Mouse (Mus musculus): ENCODE results near the gene Gm17581. TPM values are rescaled to one million over a fixed set of nuclear protein-coding genes. Genes with fewer than 3 reads are reported as not detected.
"Not testable (repeated sequence)": the region's sequence is repeated elsewhere in the genome, so short reads cannot be mapped to it uniquely, and the experiment has no call there.

Gene Gm17581
- total RNA-seq, 2 experiments from 2014 or later, result not detected

GRCm38 (mm10) chr2:155743351-155743750 lies 7.7 kb upstream of the Gm17581 start:
- intact Hi-C loops (cut with DNase I), result no loop called here
- DNase-seq (ENCODE audit: low spot score in 2 of 2), result no peak

DNA sequence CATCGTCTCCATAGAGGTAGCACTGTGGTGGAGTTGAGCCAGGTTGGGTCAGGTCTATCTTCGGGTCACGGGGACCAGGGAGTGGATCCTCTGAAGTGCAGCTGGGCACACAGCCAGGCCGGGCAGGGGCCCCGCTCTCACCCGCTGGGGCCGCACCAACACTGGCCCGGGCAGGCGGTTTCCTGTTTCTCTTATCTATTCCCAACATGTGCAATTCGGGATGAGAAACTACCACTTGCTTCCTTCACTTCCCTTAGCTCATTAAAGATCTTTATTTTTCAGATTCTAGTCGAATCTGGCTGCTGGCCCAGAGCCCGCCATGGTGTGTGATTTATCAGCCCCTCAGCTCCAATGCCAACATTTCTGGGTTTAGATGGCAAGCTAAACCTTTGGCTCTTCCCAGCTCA lies 7.3 kb upstream of the Gm17581 start:
- intact Hi-C loops (cut with DNase I), result no loop called here
- DNase-seq (ENCODE audit: low spot score in 2 of 2), result no peak

GRCm38 (mm10) chr2:155742211-155742610 lies 6.5 kb upstream of the Gm17581 start:
- intact Hi-C loops (cut with DNase I), result no loop called here
- no peak for DNase-seq (ENCODE audit: low spot score in 2 of 2)

DNA sequence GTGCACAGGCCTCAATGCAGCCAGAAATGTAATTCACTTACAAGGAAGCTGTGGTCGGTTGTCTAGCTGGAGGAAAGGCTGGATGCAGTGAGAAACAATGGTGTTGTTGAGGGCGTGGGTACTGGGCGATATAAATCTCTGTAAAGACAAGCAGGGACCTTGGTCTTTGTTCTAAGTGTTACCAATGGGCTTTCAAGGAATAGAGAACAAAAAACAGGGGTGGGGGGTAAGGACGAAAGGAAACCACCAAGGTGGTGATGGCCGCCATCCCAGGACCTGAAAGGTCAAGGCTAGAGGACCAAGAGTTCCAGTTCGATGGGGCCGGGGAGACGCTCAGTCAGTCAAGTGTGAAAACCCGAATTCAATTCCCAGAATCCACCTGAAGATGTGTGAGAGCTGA lies 2.1 kb upstream of the Gm17581 start:
- intact Hi-C loops (cut with DNase I), result no loop called here

GRCm38 (mm10) chr2:155736936-155737335 lies 1.3 kb upstream of the Gm17581 start:
- no peak for DNase-seq (ENCODE audit: low spot score in 2 of 2)
- intact Hi-C loops (cut with DNase I), result no loop called here

More for the DNA sequence above, 2.1 kb upstream of the Gm17581 start:
- DNase-seq (ENCODE audit: low spot score in 2 of 2), result no peak

DNA sequence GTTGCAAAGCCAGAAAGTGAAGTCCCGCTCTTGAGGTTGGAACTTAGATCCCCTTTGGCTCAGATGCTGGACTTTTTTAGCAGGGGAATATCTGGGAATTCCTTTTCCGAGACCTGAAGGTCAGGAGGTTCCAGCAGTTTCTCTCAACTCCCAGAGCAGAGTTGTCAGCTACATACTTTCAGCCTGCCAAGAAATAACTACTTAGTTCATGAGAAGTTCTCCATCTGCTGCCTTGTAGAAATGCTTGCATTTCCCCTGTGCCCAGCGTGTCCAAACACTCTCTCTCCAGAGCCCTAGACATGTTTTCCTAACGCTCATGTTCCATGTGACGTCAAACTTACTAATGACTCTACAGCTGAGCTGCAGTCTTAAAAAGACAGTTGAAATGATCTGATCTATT lies 586 bp downstream of the Gm17581 start:
- DNase-seq (ENCODE audit: low spot score in 2 of 2), result no peak
- intact Hi-C loops (cut with DNase I), result no loop called here

GRCm38 (mm10) chr2:155729158-155729645 lies 6.5 kb downstream of the Gm17581 start, which contains the start of gene Edem2:
Gene Edem2 (minus strand): TSS chr2:155729475.
- peak; percentile 89 to 90 for DNase-seq (ENCODE audit: low spot score in 2 of 2)
- intact Hi-C loops (cut with DNase I), result no loop called here

- intact Hi-C loops (cut with DNase I), result no loop called here
- DNase-seq (ENCODE audit: low spot score in 2 of 2), result no peak
Observed at GRCm38 (mm10) chr2:155728742-155729141, 6.9 kb downstream of the Gm17581 start.

GRCm38 (mm10) chr2:155727764-155728395 lies 7.8 kb downstream of the Gm17581 start:
- intact Hi-C loops (cut with DNase I), result no loop called here
- DNase-seq (ENCODE audit: low spot score in 2 of 2), result no peak

DNA sequence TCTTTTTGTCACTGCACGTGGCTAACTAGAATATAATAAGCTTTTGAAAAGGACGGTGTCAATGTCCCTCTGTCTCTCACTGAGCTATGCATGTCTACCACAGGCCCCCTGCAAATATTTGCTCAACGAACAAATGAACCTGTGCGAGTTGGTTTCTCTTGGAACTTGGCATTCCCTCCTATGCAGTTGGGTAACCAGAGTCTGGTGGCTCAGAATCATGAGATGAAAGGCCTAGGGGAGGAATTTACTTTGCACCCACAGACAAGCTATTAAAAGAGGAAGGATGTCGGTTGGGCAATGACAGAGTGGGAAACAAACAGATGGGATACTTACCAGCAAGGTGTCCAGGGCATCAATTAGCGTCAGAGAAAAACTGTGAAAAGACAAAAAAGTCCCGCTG lies 9.4 kb downstream of the Gm17581 start:
- intact Hi-C loops (cut with DNase I), result no loop called here
- no peak for DNase-seq (ENCODE audit: low spot score in 2 of 2)

DNA sequence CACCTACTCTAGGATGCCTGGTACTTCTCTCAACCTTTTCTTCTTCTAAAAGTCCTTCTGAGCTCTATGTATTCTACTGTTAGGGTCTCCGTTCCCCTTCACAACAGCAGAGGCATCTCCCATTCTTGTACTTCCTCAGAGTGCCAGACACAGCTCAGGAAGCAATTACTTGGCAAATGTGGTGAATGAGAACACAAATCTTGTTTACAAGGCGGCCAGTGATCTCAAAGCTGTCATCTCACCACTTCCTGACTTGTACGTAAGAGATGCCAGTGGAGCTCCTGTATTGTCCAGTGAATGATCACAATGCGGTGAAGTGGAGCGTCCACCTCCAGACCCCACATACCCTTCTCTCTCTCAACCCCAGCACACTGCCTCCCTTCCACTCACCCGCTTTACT lies 11.1 kb downstream of the Gm17581 start:
- DNase-seq (ENCODE audit: low spot score in 2 of 2), result no peak
- intact Hi-C loops (cut with DNase I), result no loop called here

DNA sequence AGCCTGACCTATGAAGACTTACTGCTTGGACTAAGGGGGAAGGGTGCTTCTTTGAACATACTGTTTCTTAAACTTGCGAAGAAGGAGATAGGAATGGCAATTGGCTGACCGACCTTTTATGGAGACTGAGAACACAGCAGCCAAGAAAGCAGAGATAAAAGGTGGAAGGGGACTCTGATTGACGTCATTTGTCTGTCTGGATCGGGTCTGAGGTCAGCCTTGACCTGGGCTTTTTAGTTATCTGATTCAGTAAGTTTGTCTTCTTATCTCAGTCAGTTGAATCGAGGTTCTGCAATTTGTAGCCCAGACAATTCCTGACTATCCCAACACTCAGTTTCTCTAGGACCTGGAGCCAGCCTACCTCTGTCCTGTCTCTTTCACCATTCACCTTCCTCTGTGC lies 11.6 kb downstream of the Gm17581 start:
- intact Hi-C loops (cut with DNase I), result no loop called here
- no peak for DNase-seq (ENCODE audit: low spot score in 2 of 2)

GRCm38 (mm10) chr2:155720585-155720984 lies 15.1 kb downstream of the Gm17581 start:
- DNase-seq (ENCODE audit: low spot score in 2 of 2), result no peak
- intact Hi-C loops (cut with DNase I), result no loop called here

- intact Hi-C loops (cut with DNase I), result no loop called here
- no peak for DNase-seq (ENCODE audit: low spot score in 2 of 2)
Observed at GRCm38 (mm10) chr2:155717082-155717990, 18.3 kb downstream of the Gm17581 start.

GRCm38 (mm10) chr2:155710557-155710956 lies 25.1 kb downstream of the Gm17581 start:
- no peak for DNase-seq (ENCODE audit: low spot score in 2 of 2)
- intact Hi-C loops (cut with DNase I), result no loop called here

- intact Hi-C loops (cut with DNase I), result no loop called here
- no peak for DNase-seq (ENCODE audit: low spot score in 2 of 2)
Observed at GRCm38 (mm10) chr2:155707251-155707650, 28.4 kb downstream of the Gm17581 start.

- no peak for DNase-seq (ENCODE audit: low spot score in 2 of 2)
- intact Hi-C loops (cut with DNase I), result no loop called here
Observed at GRCm38 (mm10) chr2:155703630-155704029, 32.0 kb downstream of the Gm17581 start.

GRCm38 (mm10) chr2:155701399-155701919 lies 34.2 kb downstream of the Gm17581 start:
- intact Hi-C loops (cut with DNase I), result no loop called here
- no peak for DNase-seq (ENCODE audit: low spot score in 2 of 2)

DNA sequence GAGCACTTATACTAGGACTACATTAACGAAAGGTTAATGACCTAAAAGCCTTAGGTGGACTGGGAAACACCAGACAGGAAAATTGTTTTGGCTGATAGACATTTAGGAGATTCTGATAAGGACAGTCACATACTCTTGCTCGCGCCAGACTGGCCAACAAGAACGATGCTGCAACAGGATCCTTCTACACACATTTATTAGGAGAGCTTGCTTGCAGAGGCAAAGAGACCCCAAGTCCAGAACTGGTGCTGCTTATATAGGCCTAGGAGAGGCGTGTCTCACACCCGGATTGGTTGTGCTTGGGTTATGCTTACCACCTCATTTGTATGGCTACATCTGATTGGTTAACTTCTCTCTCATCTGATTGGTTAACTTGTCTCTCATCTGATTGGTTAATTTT lies 37.2 kb downstream of the Gm17581 start:
- intact Hi-C loops (cut with DNase I), result loop anchor here (5.0 kb wide), 1 partner anchor 69 kb away; no protein-coding TSS in a partner anchor
- not testable (repeated sequence) for DNase-seq (ENCODE audit: low spot score in 2 of 2)

GRCm38 (mm10) chr2:155696851-155697250 lies 38.8 kb downstream of the Gm17581 start:
- no peak for DNase-seq (ENCODE audit: low spot score in 2 of 2)
- intact Hi-C loops (cut with DNase I), result loop anchor here (5.0 kb wide), 1 partner anchor 70 kb away; no protein-coding TSS in a partner anchor

Measured in left cerebral cortex, postnatal 36 days (tissue).